Mouse (Mus musculus): ENCODE measurements around the gene Pde4d.

Pde4d gene

GRCm38 (mm10) chr13:109880392-109880791, 1430.6 kb downstream of the Pde4d start:
- in situ Hi-C loops (cut with MboI; ENCODE audit: unreplicated experiment in 2 of 2), result no loop called here

DNA sequence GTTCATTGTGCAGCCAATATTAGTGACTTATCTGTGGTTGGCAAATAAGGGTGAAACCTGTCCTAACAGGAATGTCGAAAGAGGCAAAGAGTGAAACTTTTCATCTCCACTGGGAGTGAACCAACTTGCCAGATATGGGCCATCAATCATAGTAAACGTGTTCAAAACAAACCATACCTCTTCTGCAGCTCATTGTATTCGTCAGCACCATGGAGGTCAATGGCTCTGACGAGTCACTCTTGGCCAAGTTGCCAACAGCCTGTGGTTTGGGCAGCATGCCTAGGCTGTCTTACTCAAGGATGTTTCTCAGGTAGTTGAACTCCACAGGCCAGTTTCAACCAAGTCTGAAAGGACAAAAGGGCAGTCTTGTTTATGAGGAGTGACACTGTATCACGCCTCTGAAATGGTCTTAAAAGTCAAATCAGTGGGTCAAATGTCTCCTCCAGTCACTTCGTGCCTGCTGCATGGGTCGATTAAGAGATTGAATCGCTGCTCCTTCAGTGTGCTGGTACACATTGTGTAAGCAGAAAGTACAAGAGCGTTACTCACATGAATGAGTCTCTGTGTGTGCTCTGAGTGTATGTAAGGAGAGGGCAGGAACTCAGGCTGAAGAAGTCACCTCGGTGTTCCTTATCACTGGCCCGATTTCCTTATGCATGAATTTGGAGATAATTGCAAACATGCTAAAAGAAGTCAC, 1431.6 kb downstream of the Pde4d start:
- in situ Hi-C loops (cut with MboI; ENCODE audit: unreplicated experiment in 2 of 2), result no loop called here

- in situ Hi-C loops (cut with MboI; ENCODE audit: unreplicated experiment in 2 of 2), result no loop called here
Measured at GRCm38 (mm10) chr13:109883636-109884035, 1433.9 kb downstream of the Pde4d start.

DNA sequence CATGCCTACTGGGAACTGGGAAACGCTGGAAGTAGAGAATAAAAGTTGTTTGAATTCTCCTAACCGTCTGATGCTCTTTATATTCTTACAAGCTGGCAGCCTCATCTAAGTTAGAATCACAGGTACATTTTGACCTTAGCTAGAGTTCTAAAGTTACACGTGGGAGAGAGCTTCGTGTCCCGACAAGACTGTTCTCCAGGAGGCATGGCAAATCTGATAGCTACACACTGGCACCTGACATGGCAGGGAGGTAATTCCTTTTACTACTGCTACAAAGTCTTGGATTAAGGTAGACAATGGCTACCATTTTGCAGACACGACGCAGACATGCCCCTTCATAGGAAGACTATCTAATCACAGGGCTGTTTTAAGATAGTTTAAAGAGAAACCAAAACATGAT, 1435.1 kb downstream of the Pde4d start:
- in situ Hi-C loops (cut with MboI; ENCODE audit: unreplicated experiment in 2 of 2), result no loop called here

DNA sequence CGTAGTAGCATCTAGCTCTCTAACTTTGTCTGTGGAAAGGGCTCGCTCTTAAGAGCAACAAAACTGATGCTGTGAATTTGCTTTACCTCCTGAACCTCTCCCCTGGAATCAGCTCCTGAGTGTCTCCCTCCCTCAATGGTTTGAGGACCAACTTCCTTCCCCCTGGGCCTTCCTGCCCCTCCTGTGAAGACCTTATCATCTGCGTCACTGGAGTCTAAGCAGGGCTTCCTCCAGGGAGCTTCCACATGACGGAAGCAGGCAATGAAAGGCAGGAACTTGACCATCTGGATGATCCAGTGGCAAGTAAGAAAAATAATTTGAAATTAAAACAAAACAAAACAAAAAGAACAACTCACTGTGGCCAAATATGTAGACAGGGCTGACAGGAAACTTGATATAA, 1438.5 kb downstream of the Pde4d start:
- in situ Hi-C loops (cut with MboI; ENCODE audit: unreplicated experiment in 2 of 2), result no loop called here

DNA sequence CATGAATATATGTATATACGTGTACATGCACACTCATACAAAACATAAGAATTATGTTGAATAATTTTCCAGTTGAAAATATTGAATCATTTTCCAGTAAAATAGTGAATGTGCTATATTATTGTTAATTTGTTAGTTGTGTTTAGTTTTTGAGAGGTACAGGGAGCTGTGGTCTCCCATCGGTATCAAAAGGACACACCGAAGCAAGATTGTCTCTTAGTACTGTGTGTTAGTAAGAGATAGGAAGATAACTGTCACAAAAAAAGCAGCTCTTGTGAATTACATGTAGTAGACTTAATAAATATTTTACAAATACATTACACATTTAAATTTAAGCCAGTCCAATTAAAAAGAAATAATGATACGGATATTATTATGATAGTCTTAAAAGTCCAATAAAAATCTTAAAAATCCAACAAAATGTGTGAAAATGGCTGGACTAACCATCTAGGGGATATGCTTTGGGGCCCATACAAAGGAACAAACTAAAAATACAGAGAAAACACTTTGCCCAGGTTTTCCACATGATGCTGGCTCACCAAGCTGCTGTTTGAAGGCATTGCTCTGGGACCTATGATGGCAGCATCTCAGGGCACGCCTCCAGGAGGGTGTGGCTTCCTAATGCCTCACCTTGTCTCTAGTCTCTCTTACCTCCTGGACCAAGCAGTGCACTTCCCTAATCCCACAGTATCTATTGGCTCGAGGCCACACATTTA, 1441.6 kb downstream of the Pde4d start:
- in situ Hi-C loops (cut with MboI; ENCODE audit: unreplicated experiment in 2 of 2), result no loop called here

GRCm38 (mm10) chr13:109891910-109892265, 1442.1 kb downstream of the Pde4d start:
- in situ Hi-C loops (cut with MboI; ENCODE audit: unreplicated experiment in 2 of 2), result no loop called here

DNA sequence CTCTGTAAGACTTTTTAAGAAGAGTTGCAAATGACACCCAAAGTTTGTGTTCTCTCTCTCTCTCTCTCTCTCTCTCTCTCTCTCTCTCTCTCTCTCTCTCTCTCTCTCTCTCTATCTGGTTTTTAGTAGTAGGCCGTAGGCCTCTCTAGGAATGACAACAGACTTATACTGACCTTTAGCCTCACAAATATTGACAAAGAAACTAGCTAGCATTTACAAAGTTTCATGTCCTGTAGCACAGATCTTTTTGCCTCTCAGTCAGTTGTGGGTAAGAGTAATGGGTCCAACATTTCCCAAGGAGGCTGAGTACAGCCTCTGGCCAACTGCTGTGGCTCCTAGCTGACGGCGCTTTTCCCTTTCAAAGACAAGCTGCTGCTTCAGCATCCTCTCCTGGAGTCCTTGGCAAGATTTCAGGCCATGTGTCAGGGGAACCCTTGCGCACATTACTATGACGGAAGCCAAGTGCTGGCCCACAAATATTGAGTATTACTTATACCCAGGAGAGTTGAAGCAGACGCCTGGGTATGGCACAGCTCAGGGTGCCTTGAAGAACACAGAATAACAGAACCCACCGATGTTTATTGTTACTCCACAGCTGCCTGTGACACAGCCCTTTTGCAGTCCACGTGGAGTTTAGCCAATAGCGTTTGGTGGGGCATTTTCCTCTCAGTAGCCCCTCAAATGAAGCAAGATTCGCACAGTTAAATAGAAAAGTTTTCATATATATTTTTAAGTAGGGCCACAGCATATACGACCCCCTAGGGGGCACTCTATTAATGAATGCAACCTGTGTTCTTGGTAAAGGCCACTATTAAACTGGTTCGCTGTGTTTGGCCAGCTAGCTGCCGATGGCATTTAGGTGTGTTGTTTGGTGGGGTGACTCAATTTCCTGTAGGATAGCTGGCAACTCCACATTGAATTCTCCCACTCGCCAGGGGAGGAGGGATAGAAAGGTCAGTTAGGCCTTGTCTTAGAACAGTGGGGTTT, 1450.0 kb downstream of the Pde4d start:
- in situ Hi-C loops (cut with MboI; ENCODE audit: unreplicated experiment in 2 of 2), result loop anchor here (5.0 to 25.0 kb wide), 4 partner anchors 77 to 1562 kb away; no protein-coding TSS in a partner anchor

GRCm38 (mm10) chr13:109901811-109902210, 1452.1 kb downstream of the Pde4d start:
- in situ Hi-C loops (cut with MboI; ENCODE audit: unreplicated experiment in 2 of 2), result loop anchor here (5.0 to 25.0 kb wide), 4 partner anchors 80 to 1565 kb away; no protein-coding TSS in a partner anchor

- in situ Hi-C loops (cut with MboI; ENCODE audit: unreplicated experiment in 2 of 2), result loop anchor here (5.0 to 25.0 kb wide), 4 partner anchors 80 to 1565 kb away; no protein-coding TSS in a partner anchor
Measured at GRCm38 (mm10) chr13:109902460-109902854, 1452.7 kb downstream of the Pde4d start.

- in situ Hi-C loops (cut with MboI; ENCODE audit: unreplicated experiment in 2 of 2), result loop anchor here (5.0 to 25.0 kb wide), 4 partner anchors 81 to 1566 kb away; no protein-coding TSS in a partner anchor
Measured at GRCm38 (mm10) chr13:109902855-109903763, 1453.4 kb downstream of the Pde4d start.

GRCm38 (mm10) chr13:109903764-109904510, 1454.2 kb downstream of the Pde4d start:
- in situ Hi-C loops (cut with MboI; ENCODE audit: unreplicated experiment in 2 of 2), result loop anchor here (5.0 to 25.0 kb wide), 4 partner anchors 82 to 1567 kb away; no protein-coding TSS in a partner anchor

GRCm38 (mm10) chr13:109906342-109906888, 1456.7 kb downstream of the Pde4d start:
- in situ Hi-C loops (cut with MboI; ENCODE audit: unreplicated experiment in 2 of 2), result loop anchor here (5.0 to 25.0 kb wide), 4 partner anchors 129 to 1569 kb away; no protein-coding TSS in a partner anchor

DNA sequence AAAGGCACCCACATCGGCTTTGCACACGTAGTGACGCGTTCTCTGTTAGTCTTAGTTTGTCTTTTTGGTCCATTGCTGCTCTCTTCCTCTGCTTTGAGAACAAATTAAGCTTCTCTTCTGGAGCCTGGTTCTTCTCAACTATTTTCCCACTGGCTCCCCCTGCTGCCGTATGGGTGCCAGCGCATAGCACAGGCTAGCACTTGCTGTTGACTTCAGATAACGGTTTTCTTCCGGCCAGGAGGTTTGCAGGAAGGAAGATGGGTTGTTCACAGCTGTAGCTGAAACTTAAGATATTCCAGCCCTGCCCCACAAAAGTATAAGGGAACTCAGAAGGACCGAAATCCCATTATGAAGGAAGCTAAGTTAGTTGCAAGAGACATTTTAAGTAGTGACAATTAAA, 1457.9 kb downstream of the Pde4d start:
- in situ Hi-C loops (cut with MboI; ENCODE audit: unreplicated experiment in 2 of 2), result loop anchor here (5.0 to 25.0 kb wide), 4 partner anchors 130 to 1570 kb away; no protein-coding TSS in a partner anchor

DNA sequence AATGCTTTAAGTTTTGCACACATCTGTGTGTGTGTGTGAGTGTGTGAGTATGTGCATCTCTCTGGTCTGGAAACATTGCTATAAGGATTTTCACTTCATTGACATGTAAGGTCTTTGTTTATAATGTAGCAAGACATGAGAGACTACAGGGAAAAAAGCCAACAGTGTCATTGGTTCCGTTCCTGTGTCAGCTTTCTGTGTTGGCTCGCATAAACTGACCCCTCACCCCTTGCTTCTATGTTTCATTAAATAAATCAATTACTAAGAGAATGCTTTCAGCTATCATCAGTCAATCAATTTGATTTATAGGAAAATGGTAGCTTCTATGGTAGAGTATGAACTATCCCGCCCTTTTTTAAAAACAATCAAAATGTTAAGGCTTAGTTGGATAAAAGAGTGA, 1458.6 kb downstream of the Pde4d start:
- in situ Hi-C loops (cut with MboI; ENCODE audit: unreplicated experiment in 2 of 2), result loop anchor here (5.0 to 25.0 kb wide), 4 partner anchors 131 to 1571 kb away; no protein-coding TSS in a partner anchor

- in situ Hi-C loops (cut with MboI; ENCODE audit: unreplicated experiment in 2 of 2), result loop anchor here (5.0 to 25.0 kb wide), 4 partner anchors 132 to 1572 kb away; no protein-coding TSS in a partner anchor
Measured at GRCm38 (mm10) chr13:109909111-109909510, 1459.4 kb downstream of the Pde4d start.

GRCm38 (mm10) chr13:109910915-109911314, 1461.2 kb downstream of the Pde4d start:
- in situ Hi-C loops (cut with MboI; ENCODE audit: unreplicated experiment in 2 of 2), result loop anchor here (5.0 to 25.0 kb wide), 5 partner anchors 134 to 1574 kb away; no protein-coding TSS in a partner anchor

- in situ Hi-C loops (cut with MboI; ENCODE audit: unreplicated experiment in 2 of 2), result loop anchor here (5.0 to 25.0 kb wide), 5 partner anchors 135 to 1575 kb away; no protein-coding TSS in a partner anchor
Measured at GRCm38 (mm10) chr13:109912635-109913034, 1462.9 kb downstream of the Pde4d start.

All from v-Abl transformed pro-B cells (cell line).